ENCODE assay signal across 18 mouse cellular contexts in genomic region chr3:22008432-22008831, GRCm38 (mm10).
DNase-seq lines count a peak whose midpoint lies in the region; ATAC-seq and TF ChIP-seq lines count a peak whose summit lies in the region.
"Had no signal": no experiment of that assay in that cellular context is flagged by ENCODE, and none has a peak within 500 bp of the region (broad histone marks: within the 10 kb centered on the region; RNA-seq: fewer than 3 reads in every experiment).

No protein-coding gene starts in this region.

- no peak for TF ChIP-seq POLR2A in MEL (IDR thresholded peaks at IDR 0.05; ENCODE audit: control insufficient read depth in 1 of 2, insufficient read depth in 1 of 2, low read depth in 1 of 2, low read length in 2 of 2, poor library complexity in 1 of 2)

- H3K27ac ChIP-seq in MEL (ENCODE audit: control insufficient read depth, low read depth, low read length): no peak overlapping the region; the same call in 1 of the 2 replicates
- no peak overlapping the region for H3K27ac ChIP-seq in intestine, embryonic 16.5 days (ENCODE audit: low read length)
- H3K27ac ChIP-seq: embryonic facial prominence, embryonic 15.5 days; forebrain, embryonic 15.5 days; heart, embryonic 13.5 days; hindbrain, embryonic 15.5 days had no signal

- TF ChIP-seq RAD21 in MEL (IDR thresholded peaks at IDR 0.05; ENCODE audit: low read depth, low read length): no peak

- 0 out of 4 replicates have a peak, but pooled peaks of 1 of the 2 experiments have one; percentile 15 for TF ChIP-seq EP300 in MEL (IDR thresholded peaks at IDR 0.05; ENCODE audit: low read depth in 1 of 2, low read length in 2 of 2)

- H3K9ac ChIP-seq in MEL (ENCODE audit: control insufficient read depth, low read depth, low read length, poor library complexity, severe bottlenecking): no peak overlapping the region
- H3K9ac ChIP-seq in intestine, embryonic 16.5 days (ENCODE audit: low read depth, low read length): no peak overlapping the region
- H3K9ac ChIP-seq: embryonic facial prominence, embryonic 15.5 days; forebrain, embryonic 15.5 days; heart, embryonic 13.5 days; hindbrain, embryonic 15.5 days had no signal

- peak; percentile 37 for ATAC-seq in intestine, embryonic 16.5 days
- ATAC-seq in activated CD4-positive, CD25-positive, alpha-beta regulatory T cell, adult 4 months: no peak
- ATAC-seq: forebrain, embryonic 15.5 days had no signal

- 78% methylated on average over 5 of the region's 5 CpGs for WGBS in intestine, embryonic 16.5 days

- no peak overlapping the region for H3K4me3 ChIP-seq in MEL (ENCODE audit: control insufficient read depth in 1 of 2, insufficient read depth in 1 of 2, low read depth in 2 of 2, low read length in 2 of 2)
- H3K4me3 ChIP-seq in intestine, embryonic 16.5 days (ENCODE audit: low read length): no peak overlapping the region
- H3K4me3 ChIP-seq: embryonic facial prominence, embryonic 15.5 days; erythroblast, embryonic 14.5 days; forebrain, embryonic 15.5 days; heart, embryonic 13.5 days; hindbrain, embryonic 15.5 days had no signal

- peaks cover 0 to 16% of the 10 kb centered on the region in 2 experiments; a peak in 2 of 4 replicates for H3K36me3 ChIP-seq in MEL (ENCODE audit: control insufficient read depth in 1 of 2, insufficient read depth in 2 of 2, low read length in 2 of 2)
- no peaks in the 10 kb centered on the region for H3K36me3 ChIP-seq in intestine, embryonic 16.5 days (ENCODE audit: control insufficient read depth, insufficient read depth, low read length)
- H3K36me3 ChIP-seq: embryonic facial prominence, embryonic 15.5 days; forebrain, embryonic 15.5 days; heart, embryonic 13.5 days; hindbrain, embryonic 15.5 days had no signal

- no peak for TF ChIP-seq CTCF in MEL (IDR thresholded peaks at IDR 0.05 in 2 of 3, conservative IDR thresholded peaks at IDR 0.05 in 1 of 3; ENCODE audit: control insufficient read depth in 1 of 3, insufficient read depth in 1 of 3, low read depth in 2 of 3, low read length in 3 of 3, poor library complexity in 1 of 3, severe bottlenecking in 1 of 3)

- peaks cover 4% of the 10 kb centered on the region in 2 experiments; a peak in 3 of 4 replicates for H3K4me1 ChIP-seq in MEL (ENCODE audit: control insufficient read depth in 1 of 2, insufficient read depth in 2 of 2, low read length in 2 of 2)
- peaks cover 3% of the 10 kb centered on the region; the same call in 1 of the 2 replicates for H3K4me1 ChIP-seq in intestine, embryonic 16.5 days (ENCODE audit: control insufficient read depth, insufficient read depth, low read length)
- H3K4me1 ChIP-seq: embryonic facial prominence, embryonic 15.5 days; forebrain, embryonic 15.5 days; hindbrain, embryonic 15.5 days had no signal

- H3K27me3 ChIP-seq in MEL (ENCODE audit: control insufficient read depth in 1 of 2, insufficient read depth in 2 of 2, low read length in 2 of 2): no peaks in the 10 kb centered on the region
- no peaks in the 10 kb centered on the region for H3K27me3 ChIP-seq in intestine, embryonic 16.5 days (replicated peaks; ENCODE audit: control insufficient read depth, insufficient read depth, low read length)
- H3K27me3 ChIP-seq: embryonic facial prominence, embryonic 15.5 days; forebrain, embryonic 15.5 days; heart, embryonic 13.5 days; hindbrain, embryonic 15.5 days had no signal

- DNase-seq in kidney, adult 9 months: peak; percentile 78
- DNase-seq in kidney, adult 18-20 months: no peak
- DNase-seq in MEL (ENCODE audit: low read depth, low spot score): peak; percentile 59
- DNase-seq in spleen, adult 12 weeks (ENCODE audit: low spot score): no peak
- DNase-seq: adrenal gland, adult 2 months; adrenal gland, postnatal 25 days; cerebellum, adult 2 months; cerebellum, postnatal 10 days; gastrocnemius, postnatal 36 days; heart, adult 11 months; heart, postnatal 36 days had no signal

- no peak overlapping the region for H3K4me2 ChIP-seq in intestine, embryonic 16.5 days (ENCODE audit: low read depth, low read length)
- H3K4me2 ChIP-seq: embryonic facial prominence, embryonic 15.5 days; forebrain, embryonic 15.5 days; heart, embryonic 13.5 days; hindbrain, embryonic 15.5 days had no signal

- no peaks in the 10 kb centered on the region for H3K9me3 ChIP-seq in MEL (replicated peaks; ENCODE audit: insufficient read depth, low read length)
- no peaks in the 10 kb centered on the region for H3K9me3 ChIP-seq in intestine, embryonic 16.5 days (ENCODE audit: control insufficient read depth, low read length)
- H3K9me3 ChIP-seq: embryonic facial prominence, embryonic 15.5 days; forebrain, embryonic 15.5 days; heart, embryonic 13.5 days; hindbrain, embryonic 15.5 days had no signal

- H3K79me2 ChIP-seq in MEL (ENCODE audit: control insufficient read depth, insufficient read depth, low read length, poor library complexity): no peaks in the 10 kb centered on the region

TF ChIP-seq in MEL, 35 proteins besides CTCF, POLR2A, EP300 and RAD21:
- TF ChIP-seq USF2 (IDR thresholded peaks at IDR 0.05; ENCODE audit: borderline replicate concordance in 1 of 2, insufficient read depth in 1 of 2, low read depth in 1 of 2, low read length in 2 of 2): 0 out of 4 replicates have a peak, but pooled peaks of 1 of the 2 experiments have one; percentile 28
- 0 out of 2 replicates have a peak, but pooled peaks have one; percentile 26 for TF ChIP-seq GATA1 (IDR thresholded peaks at IDR 0.05; ENCODE audit: low read depth, low read length)
- TF ChIP-seq ZNF384 (IDR thresholded peaks at IDR 0.05; ENCODE audit: low read depth, low read length): peak; percentile 86
- peak; percentile 78 for TF ChIP-seq USF1 (IDR thresholded peaks at IDR 0.05; ENCODE audit: low read depth, low read length)
- no peak for TF ChIP-seq GABPA (IDR thresholded peaks at IDR 0.05; ENCODE audit: low read depth, low read length)
- no peak for TF ChIP-seq RCOR1 (IDR thresholded peaks at IDR 0.05; ENCODE audit: low read depth, low read length)
- peak; percentile 63; the same call in 1 of the 2 replicates for TF ChIP-seq BHLHE40 (IDR thresholded peaks at IDR 0.05; ENCODE audit: borderline replicate concordance, low read depth, low read length)
- TF ChIP-seq SIN3A (IDR thresholded peaks at IDR 0.05; ENCODE audit: low read length): no peak

Comparison
In these comparisons a context has a peak if more than half of its experiments do, and no peak if none do; other contexts are left out.
1. DNase-seq: peak in kidney, adult 9 months (single experiment) and MEL (single experiment); none in kidney, adult 18-20 months (single experiment) and spleen, adult 12 weeks (single experiment).